Mouse (Mus musculus) CD4-positive, CD25-positive, alpha-beta regulatory T cell, adult 2 months (primary cell): ENCODE results near the gene Asb1.

Experiments used
- DNase-seq: peaks from one replicate; pipeline ENCODE4 v3.0.0-alpha.2; 2012; ENCODE audit warnings: low read depth, low spot score

The Asb1 gene

GRCm38 (mm10) chr1:91605632-91606031 lies 65.3 kb downstream of the Asb1 start:
- no peak for DNase-seq

GRCm38 (mm10) chr1:91606701-91607100 lies 66.4 kb downstream of the Asb1 start:
- DNase-seq = no peak

- no peak for DNase-seq
These were observed 66.8 kb downstream of the Asb1 start for GRCm38 (mm10) chr1:91607141-91607540.
